Mouse (Mus musculus): ENCODE data around the gene Tpmt. TPM values are rescaled to one million over a fixed set of nuclear protein-coding genes. Genes with fewer than 3 reads are reported as not detected.

Tpmt gene
- 10 to 100 TPM in 1 of 2 experiments, 1 to 10 TPM in 1; 8.4 to 10.1 TPM for total RNA-seq (2021)

DNA sequence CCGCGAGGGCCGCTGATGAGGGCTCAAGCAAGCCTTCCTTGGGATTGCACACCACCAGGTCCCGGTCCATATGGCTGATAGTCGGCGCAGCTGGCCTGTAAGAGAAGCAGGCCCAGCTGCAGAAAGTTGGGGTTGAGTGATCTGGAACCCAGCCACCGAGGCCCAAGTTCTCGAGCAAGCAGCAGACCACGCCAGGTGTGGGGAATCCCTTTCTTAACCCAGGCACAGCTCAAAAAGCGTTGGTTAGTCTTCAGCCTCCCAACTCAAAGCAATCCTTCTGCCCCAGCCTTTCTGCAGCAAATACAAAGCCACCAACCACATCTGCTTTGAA lies at the start of gene Tpmt:
Gene Tpmt, minus strand, starts transcription at position 121 of the 331 bp plus-strand sequence.
- no peak for DNase-seq (ENCODE audit: extremely low spot score in 1 of 2, low spot score in 1 of 2)

- no peak for DNase-seq (ENCODE audit: extremely low spot score in 1 of 2, low spot score in 1 of 2)
These were observed 49.3 kb upstream of the Tpmt start for GRCm38 (mm10) chr13:47093791-47094190.

GRCm38 (mm10) chr13:47089271-47089670 lies 44.7 kb upstream of the Tpmt start:
- DNase-seq (ENCODE audit: extremely low spot score in 1 of 2, low spot score in 1 of 2) = no peak

DNA sequence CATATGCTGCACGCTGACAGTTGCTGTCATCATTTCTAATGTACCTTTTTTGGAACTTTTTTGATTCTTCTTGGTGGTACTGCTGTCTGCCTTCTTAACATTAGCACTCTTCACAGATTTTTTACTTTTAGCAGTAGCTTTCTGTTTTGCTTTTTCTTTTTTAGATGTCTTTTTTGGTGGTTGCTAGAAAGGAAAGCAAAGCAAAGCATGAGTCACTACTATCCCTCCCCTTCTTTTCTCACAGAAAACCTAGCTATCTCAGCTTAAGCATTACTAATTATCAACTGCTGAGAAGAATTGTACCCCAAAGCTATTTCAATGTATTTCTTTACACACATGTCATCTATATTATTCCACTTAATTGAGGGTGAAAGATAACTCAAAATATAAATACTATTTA lies 43.9 kb upstream of the Tpmt start:
- no peak for DNase-seq (ENCODE audit: extremely low spot score in 1 of 2, low spot score in 1 of 2)

DNA sequence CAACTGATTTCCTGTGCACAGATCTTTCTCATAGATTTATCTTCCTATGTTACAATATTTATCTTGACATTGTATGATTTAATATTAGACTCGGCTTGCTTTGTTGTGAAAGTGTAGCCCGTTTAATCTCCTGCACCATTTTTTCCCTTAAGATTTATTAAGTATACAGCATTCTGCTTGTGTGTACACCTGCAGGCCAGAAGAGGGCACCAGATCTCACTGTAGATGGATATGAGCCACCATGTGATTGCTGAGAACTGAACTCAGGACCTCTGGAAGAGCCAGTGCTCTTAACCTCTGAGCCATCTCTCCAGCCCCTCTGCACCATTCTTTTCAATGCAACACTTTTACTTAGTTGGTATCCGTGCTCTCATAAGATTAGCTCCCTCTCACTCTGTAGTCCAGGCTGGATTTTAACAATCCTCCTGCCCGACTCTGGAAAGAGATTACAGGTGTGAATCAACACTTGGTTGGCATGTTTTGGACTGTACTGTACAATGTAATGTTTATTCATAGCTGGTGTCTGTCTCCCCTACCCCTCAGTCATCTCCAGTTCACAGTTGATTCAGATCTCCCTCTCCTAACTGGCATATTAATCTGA lies 36.5 kb upstream of the Tpmt start:
- no peak for DNase-seq (ENCODE audit: extremely low spot score in 1 of 2, low spot score in 1 of 2)

GRCm38 (mm10) chr13:47078799-47079198 lies 34.3 kb upstream of the Tpmt start:
- DNase-seq (ENCODE audit: extremely low spot score in 1 of 2, low spot score in 1 of 2) = no peak

DNA sequence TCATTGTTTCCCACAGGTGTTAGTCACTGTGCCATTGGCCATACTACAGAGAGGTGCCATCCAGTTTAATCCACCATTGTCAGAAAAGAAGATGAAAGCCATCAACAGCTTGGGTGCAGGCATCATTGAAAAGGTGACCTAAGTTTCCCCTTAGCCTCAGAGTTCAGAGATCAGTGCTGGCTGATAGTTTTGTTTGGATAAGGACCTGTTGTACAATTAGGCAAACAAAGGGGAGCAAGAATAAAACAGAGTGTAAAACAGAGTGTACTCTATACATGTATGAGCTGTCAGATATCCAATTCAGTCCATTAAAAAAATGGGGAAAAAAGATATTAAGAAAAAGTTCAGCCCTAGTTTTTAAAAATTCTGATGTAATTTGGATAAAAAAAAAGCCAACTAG lies 32.8 kb upstream of the Tpmt start:
- no peak for DNase-seq (ENCODE audit: extremely low spot score in 1 of 2, low spot score in 1 of 2)

DNA sequence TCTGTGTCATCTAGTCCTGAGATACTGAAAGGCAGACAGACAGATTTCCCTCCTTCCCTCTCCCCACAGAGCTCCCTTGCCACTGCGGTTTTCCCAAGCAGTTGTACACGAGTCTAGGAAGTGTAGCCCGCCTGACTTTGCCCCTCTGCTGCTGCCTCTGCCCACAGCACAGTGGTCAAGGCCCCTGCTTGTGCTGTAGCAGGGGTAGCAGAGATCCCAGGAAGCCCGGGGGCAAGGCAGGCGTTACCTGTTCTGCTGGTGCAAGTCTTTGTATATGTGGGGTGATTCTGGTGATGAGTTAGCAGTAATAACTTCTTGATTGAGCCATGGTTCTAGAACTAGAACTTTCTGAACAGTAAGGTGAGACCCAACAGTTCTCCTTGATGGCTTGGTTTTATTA lies 31.6 kb upstream of the Tpmt start:
- no peak for DNase-seq (ENCODE audit: extremely low spot score in 1 of 2, low spot score in 1 of 2)

GRCm38 (mm10) chr13:47072484-47072883 lies 27.9 kb upstream of the Tpmt start:
- DNase-seq (ENCODE audit: extremely low spot score in 1 of 2, low spot score in 1 of 2) = no peak

GRCm38 (mm10) chr13:47071871-47072270 lies 27.3 kb upstream of the Tpmt start:
- DNase-seq (ENCODE audit: extremely low spot score in 1 of 2, low spot score in 1 of 2) = no peak

DNA sequence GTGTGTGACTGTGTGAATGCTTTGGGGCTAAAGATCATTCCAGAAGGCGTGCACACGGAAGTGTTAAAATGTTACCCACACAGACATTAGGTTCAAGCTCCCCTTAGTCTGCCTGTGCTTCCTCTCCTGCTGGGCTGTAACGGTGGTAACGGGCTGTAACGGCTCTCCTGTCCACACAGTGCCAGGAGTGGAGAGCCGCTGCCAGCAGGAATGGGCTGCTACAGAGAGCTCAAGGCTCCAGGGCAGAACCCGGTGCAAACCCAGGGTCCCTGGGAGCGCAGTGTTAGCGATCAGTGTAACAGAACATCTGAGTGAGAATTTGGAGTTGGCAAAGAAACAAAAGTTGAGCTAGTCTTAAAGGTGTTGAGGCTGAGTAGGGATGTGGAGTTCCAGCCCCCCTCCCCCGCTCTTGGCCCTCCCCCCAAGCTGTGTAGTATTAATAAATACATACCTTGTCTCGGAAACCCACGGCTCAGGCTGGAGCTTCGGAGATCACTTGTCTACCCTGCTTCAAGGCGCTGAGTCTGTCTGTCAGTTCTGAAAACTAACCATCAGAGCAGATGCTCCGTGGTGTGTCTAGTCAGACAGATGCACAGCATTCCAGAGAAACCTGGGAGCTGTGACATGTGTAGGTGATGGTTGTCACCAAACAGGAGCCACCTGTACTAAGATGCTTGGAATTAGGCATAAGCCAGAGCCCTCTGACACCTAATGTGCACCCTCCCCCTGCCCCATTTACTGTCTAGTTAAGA lies 26.0 kb upstream of the Tpmt start:
- DNase-seq (ENCODE audit: extremely low spot score in 1 of 2, low spot score in 1 of 2) = no peak

GRCm38 (mm10) chr13:47067001-47067400 lies 22.5 kb upstream of the Tpmt start:
- no peak for DNase-seq (ENCODE audit: extremely low spot score in 1 of 2, low spot score in 1 of 2)

DNA sequence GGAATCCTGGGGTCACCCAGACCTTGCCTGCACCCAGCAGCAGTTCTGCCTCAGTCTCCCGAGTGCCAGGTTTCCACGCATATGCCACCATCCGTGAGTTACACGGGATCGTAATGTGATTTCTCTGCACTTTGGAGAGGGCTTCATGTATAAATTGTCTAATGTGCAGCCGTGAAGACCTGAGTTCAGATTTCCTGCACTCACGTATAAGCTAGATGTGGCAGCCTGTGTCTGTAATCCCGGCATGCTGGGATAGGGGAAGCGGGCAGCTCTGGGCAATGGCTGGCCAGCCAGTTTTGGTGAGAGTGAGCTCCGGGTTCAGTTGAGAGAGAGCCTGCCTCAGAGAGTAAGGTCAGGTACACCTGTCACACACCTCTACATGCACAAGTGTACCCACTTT lies 22.0 kb upstream of the Tpmt start:
- no peak for DNase-seq (ENCODE audit: extremely low spot score in 1 of 2, low spot score in 1 of 2)

DNA sequence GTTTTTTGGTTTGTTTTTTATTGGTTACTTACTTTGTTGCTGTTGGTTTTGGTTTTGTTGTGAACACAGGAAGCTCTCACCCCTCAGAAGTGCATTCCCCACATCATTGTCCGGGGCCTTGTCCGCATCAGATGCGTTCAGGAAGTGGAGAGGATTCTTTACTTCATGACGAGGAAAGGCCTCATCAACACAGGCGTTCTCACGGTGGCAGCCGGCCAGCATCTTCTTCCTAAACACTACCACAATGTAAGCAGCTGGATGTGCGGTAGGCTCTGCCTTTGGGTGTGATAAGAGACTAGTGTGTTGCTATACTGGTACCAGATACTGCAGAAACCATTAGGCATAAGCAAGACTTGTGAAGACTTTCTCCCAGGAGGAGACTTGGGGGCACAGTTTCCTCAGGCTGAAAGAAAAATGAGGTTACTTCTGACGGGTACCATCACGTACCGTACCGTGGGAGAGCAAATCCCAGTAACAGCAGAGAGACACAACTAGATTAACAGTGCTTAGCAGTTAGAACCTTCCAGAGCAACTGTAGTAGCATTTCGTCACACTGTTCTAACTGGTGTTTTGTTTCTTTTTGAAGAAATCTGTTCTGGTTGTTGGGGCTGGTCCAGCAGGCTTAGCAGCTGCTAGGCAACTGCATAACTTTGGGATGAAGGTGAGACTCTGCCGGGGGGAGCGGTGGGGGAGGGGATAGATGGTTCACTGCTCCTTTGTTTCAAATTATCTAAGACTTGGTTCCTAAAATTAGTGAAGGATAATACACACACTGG lies 19.6 kb upstream of the Tpmt start:
- no peak for DNase-seq (ENCODE audit: extremely low spot score in 1 of 2, low spot score in 1 of 2)

DNA sequence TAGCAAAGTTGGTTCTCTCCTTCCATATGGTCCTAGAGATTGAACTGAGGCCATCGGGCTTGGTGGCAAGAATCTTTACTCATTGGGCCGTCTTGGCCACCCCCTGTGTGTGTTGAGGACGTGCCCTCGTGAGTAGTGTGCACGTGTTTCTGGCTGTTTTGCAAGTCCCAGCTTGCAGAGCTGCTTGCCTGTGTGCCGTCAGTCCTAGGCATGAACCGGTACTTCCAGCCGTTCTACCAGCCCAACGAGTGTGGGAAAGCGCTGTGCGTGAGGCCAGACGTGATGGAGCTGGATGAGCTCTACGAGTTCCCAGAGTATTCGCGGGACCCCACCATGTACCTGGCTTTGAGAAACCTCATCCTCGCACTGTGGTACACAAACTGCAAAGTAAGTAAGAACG lies 18.2 kb upstream of the Tpmt start:
- no peak for DNase-seq (ENCODE audit: extremely low spot score in 1 of 2, low spot score in 1 of 2)

- no peak for DNase-seq (ENCODE audit: extremely low spot score in 1 of 2, low spot score in 1 of 2)
These were observed 12.2 kb upstream of the Tpmt start for GRCm38 (mm10) chr13:47056781-47057180.

DNA sequence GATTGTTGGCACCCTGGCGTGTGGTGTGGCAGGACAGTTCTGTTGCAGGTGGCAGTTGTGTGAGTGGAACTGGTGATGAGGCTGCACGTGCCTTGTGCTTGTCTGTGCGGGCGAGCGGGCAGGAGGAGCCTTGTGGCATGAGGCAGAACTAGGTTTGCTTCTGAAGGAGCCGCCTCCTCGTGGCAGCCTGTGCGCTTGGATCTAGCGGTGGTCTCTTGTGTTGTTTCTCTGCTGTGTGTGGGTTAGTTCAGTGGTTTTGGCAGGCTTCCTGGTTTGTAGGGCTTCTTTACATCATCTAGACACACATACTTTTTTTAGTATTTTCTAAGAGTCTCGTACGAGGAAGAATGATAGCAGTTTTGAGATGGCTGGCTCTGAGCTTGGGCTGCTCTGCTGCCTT lies 11.6 kb upstream of the Tpmt start:
- peak; percentile 5 to 9 for DNase-seq (ENCODE audit: extremely low spot score in 1 of 2, low spot score in 1 of 2)

DNA sequence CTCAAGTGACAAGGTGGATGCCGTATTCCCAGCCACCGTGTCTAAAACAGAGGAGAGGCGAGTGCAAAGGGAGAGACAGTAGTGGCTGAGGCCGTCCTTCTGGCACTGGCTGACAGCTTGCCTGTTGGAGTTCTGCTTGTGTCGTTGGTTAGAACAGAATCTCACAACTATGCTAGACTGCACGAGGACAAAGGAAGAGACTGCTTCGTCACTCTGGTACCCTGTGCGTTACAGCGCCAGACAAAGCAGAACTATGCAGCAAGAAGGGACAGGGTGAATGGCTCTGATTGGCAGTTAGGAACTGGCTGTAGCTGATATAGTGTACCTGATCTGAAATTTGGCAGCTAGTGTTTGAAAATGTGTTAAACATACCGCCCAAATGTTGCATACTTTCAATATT lies 9.4 kb upstream of the Tpmt start:
- no peak for DNase-seq (ENCODE audit: extremely low spot score in 1 of 2, low spot score in 1 of 2)

DNA sequence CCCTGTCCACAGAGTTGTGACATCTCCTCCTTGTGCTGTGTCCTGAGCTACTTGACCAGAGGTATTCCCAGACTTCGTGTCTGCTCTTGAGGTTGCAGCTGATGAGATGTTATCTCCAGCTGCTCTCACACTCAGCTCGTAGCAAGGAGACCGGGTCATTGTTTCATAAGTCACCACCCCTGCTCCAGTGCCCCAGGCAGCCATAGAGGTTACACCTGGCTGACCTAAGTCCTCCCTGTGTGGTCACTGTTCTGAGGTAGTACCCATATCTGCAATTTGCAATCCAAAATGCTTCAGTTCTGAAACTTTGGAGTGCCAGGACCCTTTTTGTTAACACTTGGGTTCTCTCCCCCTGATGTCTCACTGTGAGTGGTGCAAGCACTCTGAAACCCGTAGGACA lies 5.5 kb upstream of the Tpmt start:
- no peak for DNase-seq (ENCODE audit: extremely low spot score in 1 of 2, low spot score in 1 of 2)

GRCm38 (mm10) chr13:47047996-47048395 lies 3.5 kb upstream of the Tpmt start:
- no peak for DNase-seq (ENCODE audit: extremely low spot score in 1 of 2, low spot score in 1 of 2)

DNA sequence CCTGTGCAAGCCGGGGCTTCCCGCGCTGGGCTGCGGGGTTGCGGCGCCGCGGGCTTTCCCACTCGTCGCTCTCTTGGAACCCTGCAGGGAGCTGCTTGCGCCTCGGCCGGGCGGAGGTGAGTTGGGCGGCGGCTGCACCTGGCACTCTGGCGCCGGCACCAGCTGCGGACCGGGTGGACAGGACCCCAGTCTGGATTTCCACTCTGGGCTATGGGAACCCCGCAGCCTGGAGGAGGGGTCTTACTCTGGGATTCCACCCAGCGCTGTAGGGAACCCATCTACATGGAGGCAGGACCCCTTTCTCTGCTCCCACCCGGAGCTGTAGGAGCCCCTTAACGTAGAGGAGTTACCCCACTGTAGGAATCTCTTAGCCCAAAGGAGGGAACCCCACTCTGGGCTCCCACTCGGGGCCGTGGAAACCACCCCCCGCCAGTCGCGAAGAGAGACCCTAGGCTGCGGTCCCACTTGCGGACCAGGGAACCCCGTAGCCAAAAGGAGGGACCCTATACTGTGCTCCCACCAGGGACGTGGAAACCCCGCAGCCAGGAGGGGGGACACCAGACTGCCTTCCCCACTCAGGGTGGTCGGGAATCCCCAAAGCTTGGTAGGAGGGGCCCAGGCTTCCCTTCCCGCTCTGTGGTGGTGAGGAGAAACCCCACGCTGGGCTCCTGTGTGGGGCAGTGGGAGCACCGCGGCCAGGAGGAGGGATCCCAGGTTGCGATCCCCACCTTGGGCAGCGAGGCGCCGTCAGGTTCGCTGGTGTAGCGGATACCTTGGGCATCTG lies 512 bp downstream of the Tpmt start:
- DNase-seq (ENCODE audit: extremely low spot score in 1 of 2, low spot score in 1 of 2) = no peak

All from layer of hippocampus, postnatal 25 days (tissue).